Mouse (Mus musculus): ENCODE results near the gene Rab30. TPM values are rescaled to one million over a fixed set of nuclear protein-coding genes. Genes with fewer than 3 reads are reported as not detected.

The Rab30 gene
- polyA plus RNA-seq, 1 experiment from 2014 or later, result 8.2 TPM

- H3K27ac ChIP-seq, result no peak overlapping the region
- H3K4me1 ChIP-seq, result 0 out of 2 replicates have a peak, but pooled peaks cover 2% of the 10 kb centered on the region
- ATAC-seq (replicated peaks; ENCODE audit: low FRiP score), result no peak
- 55% methylated on average over 3 of the region's 3 CpGs for WGBS
- no peaks in the 10 kb centered on the region for H3K36me3 ChIP-seq
- H3K4me3 ChIP-seq (replicated peaks), result no peak overlapping the region
- H3K9me3 ChIP-seq (replicated peaks), result no peaks in the 10 kb centered on the region
- no peak overlapping the region for H3K4me2 ChIP-seq
- no peak overlapping the region for H3K9ac ChIP-seq
- H3K27me3 ChIP-seq, result no peaks in the 10 kb centered on the region
These were observed 152.1 kb downstream of the Rab30 start for GRCm38 (mm10) chr7:92893478-92893877.

Other genes with a start within 250 kb of the Rab30 start
- 48.5 and 57.3 TPM in 2 replicates for gene Ccdc90b, start 180.5 kb upstream of the Rab30 start, polyA plus RNA-seq (2015; fragmentation: Nextera tagmentation; extraction: Ambion mirVana)
- gene Ankrd42, start 104.5 kb upstream of the Rab30 start, polyA plus RNA-seq (2015; fragmentation: Nextera tagmentation; extraction: Ambion mirVana), result 6.2 and 7.7 TPM in 2 replicates
- 21.9 TPM in 2 replicates for gene Pcf11, start 71.7 kb upstream of the Rab30 start, polyA plus RNA-seq (2015; fragmentation: Nextera tagmentation; extraction: Ambion mirVana)
- 12.2 and 16.7 TPM in 2 replicates for gene Ddias, start 132.6 kb downstream of the Rab30 start, polyA plus RNA-seq (2015; fragmentation: Nextera tagmentation; extraction: Ambion mirVana)
- 20.9 and 22.7 TPM in 2 replicates for gene Prcp, start 132.9 kb downstream of the Rab30 start, polyA plus RNA-seq (2015; fragmentation: Nextera tagmentation; extraction: Ambion mirVana)

Measured in kidney, embryonic 15.5 days (tissue).